27 mouse cellular contexts compared by ENCODE assay signal in the genomic region with DNA sequence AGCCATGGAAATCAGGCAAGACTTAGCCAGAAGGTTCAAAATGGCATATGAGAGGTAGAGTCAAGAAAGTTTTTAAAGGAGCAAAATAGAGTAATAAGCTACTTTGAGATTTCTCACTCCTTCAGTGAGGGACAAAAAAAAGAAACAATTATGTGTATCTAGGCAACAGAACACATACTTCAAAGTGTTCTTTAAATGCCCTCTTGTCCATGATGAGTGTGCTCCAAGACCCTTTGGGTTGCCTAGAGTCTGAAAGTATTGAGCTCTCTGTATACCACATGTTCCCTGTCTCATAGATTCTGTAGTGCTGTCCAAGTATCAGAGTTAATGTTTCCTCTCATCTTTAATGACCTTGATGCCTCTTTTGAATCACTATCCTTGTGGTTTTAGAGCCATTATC.
"Had no signal": no experiment of that assay in that cellular context is flagged by ENCODE, and none has a peak within 500 bp of the region (broad histone marks: within the 10 kb centered on the region; RNA-seq: fewer than 3 reads in every experiment).

No protein-coding gene starts in this region.

- H3K4me3 ChIP-seq: embryonic facial prominence, embryonic 10.5 days; embryonic facial prominence, embryonic 12.5 days; embryonic facial prominence, embryonic 13.5 days; embryonic facial prominence, embryonic 15.5 days; erythroblast, embryonic 14.5 days; forebrain, embryonic 10.5 days; forebrain, embryonic 12.5 days; forebrain, embryonic 13.5 days; forebrain, embryonic 15.5 days; gastrocnemius, adult 2 months had no signal

- H3K27me3 ChIP-seq: embryonic facial prominence, embryonic 12.5 days; embryonic facial prominence, embryonic 13.5 days; embryonic facial prominence, embryonic 15.5 days; forebrain, embryonic 12.5 days; forebrain, embryonic 13.5 days; forebrain, embryonic 15.5 days had no signal

- H3K36me3 ChIP-seq: embryonic facial prominence, embryonic 10.5 days; embryonic facial prominence, embryonic 12.5 days; embryonic facial prominence, embryonic 13.5 days; embryonic facial prominence, embryonic 15.5 days; forebrain, embryonic 10.5 days; forebrain, embryonic 12.5 days; forebrain, embryonic 15.5 days had no signal

- ATAC-seq: forebrain, embryonic 13.5 days; forebrain, embryonic 14.5 days; forebrain, embryonic 15.5 days; forebrain, embryonic 16.5 days; forebrain, postnatal 0 days had no signal

- H3K9me3 ChIP-seq: embryonic facial prominence, embryonic 12.5 days; embryonic facial prominence, embryonic 15.5 days; forebrain, embryonic 13.5 days; forebrain, embryonic 15.5 days had no signal

- H3K9ac ChIP-seq: embryonic facial prominence, embryonic 12.5 days; embryonic facial prominence, embryonic 13.5 days; embryonic facial prominence, embryonic 15.5 days; forebrain, embryonic 12.5 days; forebrain, embryonic 13.5 days; forebrain, embryonic 15.5 days; forebrain, postnatal 0 days had no signal

- H3K27ac ChIP-seq: embryonic facial prominence, embryonic 10.5 days; embryonic facial prominence, embryonic 12.5 days; embryonic facial prominence, embryonic 13.5 days; embryonic facial prominence, embryonic 15.5 days; forebrain, embryonic 10.5 days; forebrain, embryonic 12.5 days; forebrain, embryonic 13.5 days; forebrain, embryonic 15.5 days; gastrocnemius, adult 2 months had no signal

- H3K4me1 ChIP-seq: embryonic facial prominence, embryonic 10.5 days; embryonic facial prominence, embryonic 12.5 days; embryonic facial prominence, embryonic 13.5 days; embryonic facial prominence, embryonic 15.5 days; forebrain, embryonic 10.5 days; forebrain, embryonic 12.5 days; forebrain, embryonic 13.5 days; forebrain, embryonic 15.5 days had no signal

- DNase-seq: cerebellum, adult 2 months; cerebellum, adult 8-10 months; cerebellum, adult 9-10 months; cerebellum, adult 9-11 months; cerebellum, postnatal 10 days; cerebellum, postnatal 14 days; cerebellum, postnatal 25 days; cerebellum, postnatal 36 days; embryo, embryonic 11 days; forebrain, postnatal 0 days; gastrocnemius, adult 2 months; gastrocnemius, postnatal 10 days; gastrocnemius, postnatal 14 days; gastrocnemius, postnatal 25 days; gastrocnemius, postnatal 36 days; heart, adult 18-20 months had no signal

- H3K4me2 ChIP-seq: embryonic facial prominence, embryonic 12.5 days; embryonic facial prominence, embryonic 13.5 days; embryonic facial prominence, embryonic 15.5 days; forebrain, embryonic 12.5 days; forebrain, embryonic 13.5 days; forebrain, embryonic 15.5 days had no signal
